Mouse (Mus musculus) cerebral cortex, adult 2 months (tissue): ENCODE results near the gene 3110021N24Rik.

ENCODE experiments used
- WGBS: fragments of 180-500 bp; shearing (Covaris S2); methylation state at CpG from one replicate; pipeline ENCODE4 v1.1.7; 2018; 5-methylcytosine and 5-hydroxymethylcytosine counted together

Gene 3110021N24Rik

DNA sequence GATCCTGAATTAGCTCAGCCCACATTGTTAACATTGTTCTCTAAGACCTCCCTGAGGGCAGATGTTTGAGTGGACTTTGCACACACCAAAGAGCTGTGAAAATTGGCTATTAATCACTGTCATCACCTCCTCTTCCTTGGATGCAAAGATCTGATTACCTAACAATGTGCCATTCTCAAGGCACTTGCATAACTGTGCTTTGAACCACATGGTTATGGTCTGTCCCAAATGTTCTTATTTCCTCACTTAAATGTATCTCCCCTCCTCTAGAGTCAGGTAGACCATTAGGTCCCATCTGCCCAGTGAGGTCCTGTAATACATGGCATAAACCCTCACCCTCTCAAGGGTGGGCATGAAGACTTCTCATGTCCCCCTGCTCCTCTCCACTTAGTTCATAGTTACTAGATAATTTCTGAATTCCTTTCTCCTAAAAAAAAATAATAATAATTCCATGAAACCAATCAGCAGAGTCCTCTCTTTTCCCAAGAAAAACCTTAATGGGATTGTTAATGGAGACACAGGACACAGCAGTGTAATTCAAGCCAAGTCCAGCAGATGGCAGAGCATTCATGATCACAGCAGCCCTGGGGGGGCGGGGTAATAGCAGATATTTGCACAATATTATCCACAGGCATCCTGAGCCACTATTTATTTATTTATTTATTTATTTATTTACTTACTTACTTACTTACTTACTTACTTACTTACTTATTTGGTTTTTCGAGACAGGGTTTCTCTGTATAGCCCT, 78.8 kb downstream of the 3110021N24Rik start:
- whole genome bisulfite sequencing, result 51% methylated on average over 2 of the region's 2 CpGs

DNA sequence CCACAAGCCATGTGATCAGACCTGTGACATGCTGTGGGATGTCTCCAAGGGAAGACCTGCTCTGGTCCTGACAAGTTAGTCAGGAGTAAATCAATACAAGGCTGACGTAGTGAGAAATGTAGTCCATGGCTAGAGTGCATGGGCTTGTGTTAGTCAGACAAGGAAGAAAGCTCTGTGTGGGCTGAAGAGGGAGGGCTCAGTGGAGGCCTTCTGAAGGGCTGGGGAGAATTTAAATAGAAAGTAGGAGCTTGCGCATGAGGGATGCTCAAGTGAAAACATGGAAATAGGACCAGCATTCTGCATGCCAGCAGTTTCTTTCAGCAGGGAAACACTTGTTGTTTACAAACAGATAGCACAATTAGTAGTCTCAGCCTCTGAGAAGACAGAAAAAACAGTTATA, 84.1 kb downstream of the 3110021N24Rik start:
- WGBS, result 28% methylated on average over 2 of the region's 2 CpGs

DNA sequence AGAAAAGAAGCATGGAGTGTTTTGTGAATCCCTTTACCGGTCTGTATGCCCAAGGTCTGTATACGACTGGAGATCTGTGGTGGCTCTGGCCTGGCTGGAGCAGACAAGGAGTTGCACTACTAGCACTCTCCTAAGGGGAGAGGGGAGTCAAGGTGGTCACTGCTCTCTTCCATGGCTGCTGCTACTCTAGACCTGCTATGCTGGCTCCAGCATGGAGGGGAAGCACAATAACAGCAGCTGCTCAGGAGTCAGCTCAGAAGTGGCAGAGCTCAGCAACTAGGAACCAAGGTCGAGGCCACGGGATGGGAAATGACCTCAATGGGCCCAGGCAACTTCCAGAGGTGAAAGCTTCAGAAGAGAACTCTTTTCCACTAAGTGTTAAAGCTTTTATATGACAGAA, 91.7 kb downstream of the 3110021N24Rik start:
- WGBS, result 79% methylated on average over 4 of the region's 4 CpGs

DNA sequence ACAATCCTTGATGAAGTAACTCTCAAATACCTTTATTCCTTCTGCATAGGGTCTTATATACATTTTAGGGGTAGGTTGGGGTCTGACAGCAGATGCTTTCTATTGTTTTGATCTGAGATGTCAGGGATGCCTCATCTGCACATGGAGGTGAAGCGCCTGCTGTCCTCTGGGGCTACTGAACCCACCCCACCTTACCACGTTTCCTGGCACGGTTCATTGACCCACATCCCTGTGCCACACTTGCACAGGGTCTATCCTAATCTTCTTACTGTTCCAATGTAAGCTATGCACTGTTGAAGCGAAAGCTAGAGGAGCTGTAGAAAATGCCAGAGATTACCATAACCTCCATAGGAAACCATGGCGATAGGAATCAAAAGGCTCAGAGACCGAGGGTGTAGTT, 92.1 kb downstream of the 3110021N24Rik start:
- 73% methylated on average over 6 of the region's 6 CpGs for WGBS

DNA sequence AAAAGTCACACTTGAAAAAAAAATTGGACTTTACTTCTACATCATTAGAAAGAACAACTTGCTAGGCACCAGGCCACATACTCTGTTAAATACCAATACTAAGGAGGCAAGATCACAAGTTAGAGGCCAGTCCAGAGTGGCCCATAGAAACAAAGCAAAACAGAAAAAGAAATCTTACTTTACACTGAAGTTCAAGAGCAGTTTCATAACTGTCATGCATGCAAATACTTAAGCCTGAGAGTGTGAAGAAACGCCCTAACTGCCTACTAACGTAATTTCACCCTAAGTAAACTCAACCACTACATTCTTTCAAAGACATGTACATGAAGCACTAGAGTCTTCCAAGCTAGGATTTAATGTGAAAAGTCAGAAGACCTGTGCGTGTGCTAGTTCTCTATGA, 106.2 kb downstream of the 3110021N24Rik start:
- WGBS, result 72% methylated on average over 3 of the region's 3 CpGs

DNA sequence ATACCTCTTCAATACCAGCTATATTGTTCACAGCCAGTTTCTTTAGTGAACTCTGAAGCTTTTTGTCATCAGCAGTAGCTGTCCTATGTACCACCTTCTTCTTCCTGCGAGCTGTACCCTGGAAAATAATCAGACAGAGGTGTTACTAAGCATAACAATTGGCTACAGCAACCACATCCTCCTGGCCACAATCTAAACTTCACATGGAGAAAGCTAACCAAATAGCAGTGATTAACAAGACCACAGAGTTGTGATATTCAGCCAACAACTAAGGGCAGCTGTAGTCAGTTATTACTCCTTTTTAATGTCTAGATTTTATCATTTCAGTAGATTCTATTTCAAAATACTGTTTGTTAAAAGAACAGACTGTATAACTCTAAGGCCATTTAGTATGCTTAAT, 106.6 kb downstream of the 3110021N24Rik start:
- WGBS, result 83% methylated on average over 1 of the region's 1 CpGs

DNA sequence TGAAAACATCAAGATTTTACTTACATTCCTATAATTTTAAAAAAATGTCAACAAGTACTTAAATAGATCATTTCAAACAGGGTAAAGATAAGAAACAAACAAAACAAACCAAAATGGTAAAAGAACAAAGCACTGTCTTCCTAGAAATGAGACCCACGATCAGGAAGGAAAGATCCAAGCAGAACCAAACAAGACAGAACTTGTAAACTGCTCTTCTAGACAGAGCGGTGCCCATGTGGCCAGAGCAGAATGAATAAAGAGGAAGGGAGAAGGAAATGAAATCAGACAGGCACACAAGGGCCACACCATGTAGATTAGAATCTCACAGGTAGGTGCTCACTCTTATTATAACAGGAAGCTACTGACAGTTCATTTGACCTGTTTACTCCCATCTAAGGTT, 107.2 kb downstream of the 3110021N24Rik start:
- 61% methylated on average over 2 of the region's 2 CpGs for WGBS

DNA sequence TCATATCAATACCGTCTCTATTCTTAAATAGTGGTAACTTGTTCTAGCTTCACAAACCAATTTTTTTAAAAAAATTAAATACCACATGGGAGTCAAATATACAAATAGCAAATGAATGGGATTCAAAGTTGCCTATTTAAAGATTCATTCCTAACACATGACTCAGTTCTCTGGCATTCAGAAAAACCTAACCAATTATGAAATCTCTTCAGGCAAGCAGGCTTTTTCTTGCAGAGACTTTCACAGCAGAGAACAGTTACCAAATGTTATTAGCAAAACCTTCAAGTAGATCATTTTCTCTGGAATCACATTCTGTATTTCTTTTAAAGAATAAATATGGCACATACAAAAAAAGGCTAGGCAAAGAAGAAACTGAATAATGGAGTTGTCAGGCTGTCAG, 111.2 kb downstream of the 3110021N24Rik start:
- WGBS, result 42% methylated on average over 1 of the region's 1 CpGs
